Mouse (Mus musculus) cerebellum, adult 9-10 months (tissue): ENCODE data around the gene Wscd1.
A peak's percentile ranks its signal among the peaks of the same experiment; 100 is the strongest.

Experiments
- DNase-seq: peaks from one replicate; pipeline ENCODE4 v3.0.0; 2022

The Wscd1 gene

GRCm38 (mm10) chr11:71749671-71750070, at the start of gene Wscd1:
Gene Wscd1 (plus strand): TSS chr11:71749920.
- DNase-seq, result peak; percentile 68

DNA sequence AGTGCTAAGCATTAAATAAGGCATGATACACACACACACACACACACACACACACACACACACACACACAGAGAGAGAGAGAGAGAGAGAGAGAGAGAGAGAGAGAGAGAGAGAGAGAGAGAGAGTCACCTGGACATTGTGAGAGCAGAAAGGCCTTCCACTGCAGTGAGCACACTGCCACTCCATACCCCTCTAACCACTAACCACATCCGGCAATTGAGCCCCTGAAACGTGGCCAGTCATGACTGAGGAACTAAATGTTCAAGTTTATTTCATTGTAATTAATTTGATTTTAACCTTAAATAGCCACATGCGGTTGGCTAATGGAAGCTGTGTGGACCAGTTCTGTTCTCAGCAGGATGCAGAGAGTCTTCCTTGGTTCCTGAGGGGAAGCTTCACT, 21.7 kb upstream of the Wscd1 start:
- no peak for DNase-seq

DNA sequence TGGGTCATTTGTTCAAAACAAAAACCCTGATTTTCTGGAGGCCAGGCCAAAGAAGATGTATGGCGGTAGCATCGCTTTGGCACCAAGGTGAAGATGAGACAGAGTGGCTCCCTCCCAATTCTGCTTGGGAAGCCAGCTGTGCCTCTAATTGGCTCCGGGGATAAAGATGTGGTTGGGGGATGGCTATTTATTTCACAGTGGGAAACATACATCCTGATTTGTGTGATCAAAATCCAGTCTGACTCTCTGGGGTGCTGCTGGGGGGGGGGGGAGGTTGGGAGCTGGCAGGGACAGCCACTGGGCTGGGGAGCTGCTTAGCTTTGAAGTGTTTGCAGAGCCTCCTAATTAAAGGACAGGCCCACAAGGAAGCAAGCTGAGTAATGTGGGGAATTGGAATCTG, 20.4 kb upstream of the Wscd1 start:
- DNase-seq, result no peak

GRCm38 (mm10) chr11:71733771-71734170, 15.9 kb upstream of the Wscd1 start:
- DNase-seq, result no peak

GRCm38 (mm10) chr11:71737106-71737505, 12.6 kb upstream of the Wscd1 start:
- DNase-seq, result no peak

GRCm38 (mm10) chr11:71738501-71739045, 11.1 kb upstream of the Wscd1 start:
- no peak for DNase-seq

GRCm38 (mm10) chr11:71745875-71746274, 3.8 kb upstream of the Wscd1 start:
- DNase-seq, result no peak

DNA sequence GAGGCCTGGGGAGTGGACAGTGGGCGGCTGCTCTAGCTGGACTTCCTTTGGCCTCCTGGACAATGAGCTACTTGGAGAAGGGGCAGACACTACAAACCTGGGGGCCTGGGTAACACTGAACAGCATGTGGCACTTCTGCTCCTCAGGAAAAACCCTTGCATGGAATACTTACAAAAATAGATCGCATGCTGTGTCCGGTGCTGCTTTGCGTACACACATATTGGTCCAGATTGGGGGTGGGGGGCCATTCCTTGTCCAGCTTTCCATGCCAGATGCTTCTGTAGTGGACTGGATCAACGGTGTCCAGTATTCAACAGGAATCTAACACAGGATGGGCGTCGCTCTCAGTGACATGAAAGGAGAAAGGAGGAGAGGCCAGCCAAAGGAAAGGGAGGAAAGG, 2.0 kb upstream of the Wscd1 start:
- DNase-seq, result peak; percentile 2

GRCm38 (mm10) chr11:71750534-71751173, 934 bp downstream of the Wscd1 start:
- peak; percentile 74 for DNase-seq

GRCm38 (mm10) chr11:71751174-71751611, 1.5 kb downstream of the Wscd1 start:
- peak; percentile 63 for DNase-seq

DNA sequence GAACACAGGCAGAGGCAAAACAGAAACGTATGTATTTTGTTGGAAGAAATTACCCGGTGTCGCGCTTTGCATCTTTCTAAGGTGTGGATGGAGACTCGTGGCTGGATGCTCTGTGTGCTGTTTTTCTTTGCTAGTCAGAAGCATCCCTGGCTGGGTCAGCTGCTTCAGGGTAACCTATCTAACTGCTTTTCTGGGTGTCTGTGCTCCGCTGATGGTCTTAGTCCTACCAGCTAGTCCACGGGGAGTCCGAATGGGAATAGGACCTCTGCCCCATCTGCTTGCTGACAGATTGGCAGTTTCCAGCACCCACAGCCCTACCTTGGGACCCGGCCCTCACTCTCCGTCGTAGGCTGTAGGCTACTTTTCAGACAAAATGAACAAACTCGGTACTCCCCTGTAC, 2.0 kb downstream of the Wscd1 start:
- DNase-seq, result peak; percentile 47

DNA sequence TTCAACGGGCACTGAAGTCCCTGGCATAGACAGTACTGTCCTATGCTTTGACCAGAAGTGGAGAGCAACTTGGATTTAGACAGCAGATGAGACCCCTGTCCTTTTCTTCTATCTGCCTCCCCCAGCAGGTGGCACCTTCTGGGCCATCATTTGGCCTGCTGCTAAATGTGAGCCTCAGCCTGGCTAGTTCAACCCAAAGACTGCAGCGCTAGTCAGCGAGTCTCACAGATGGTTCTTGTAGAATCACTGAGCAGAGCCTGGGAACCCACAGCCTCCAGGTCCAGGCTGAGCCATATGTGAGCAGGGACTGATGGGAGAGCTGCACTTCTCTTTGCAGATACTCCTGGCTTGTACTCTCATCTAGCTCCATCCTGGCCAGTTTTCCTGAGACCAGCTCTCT, 2.9 kb downstream of the Wscd1 start:
- DNase-seq, result peak; percentile 76

DNA sequence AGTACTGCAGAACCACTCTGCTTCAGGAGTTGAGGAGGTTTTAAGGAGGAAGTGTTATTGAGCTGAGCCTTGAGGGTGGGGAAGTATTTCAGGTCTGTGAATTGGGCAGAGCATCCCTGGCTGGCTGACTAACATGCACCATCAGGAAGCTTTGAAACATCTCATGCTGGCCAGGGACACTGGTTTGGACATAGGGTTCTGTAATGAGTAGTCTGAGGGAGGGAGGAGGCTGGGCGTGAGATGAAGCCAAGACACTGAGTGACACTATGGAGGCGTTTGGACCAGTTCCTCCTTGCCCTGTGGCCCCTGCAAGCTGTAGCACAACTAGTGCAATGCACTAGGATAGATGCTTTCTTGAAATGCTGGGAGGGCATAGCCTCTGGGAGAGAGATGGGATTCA, 5.4 kb downstream of the Wscd1 start:
- DNase-seq, result peak; percentile 61

GRCm38 (mm10) chr11:71756325-71756724, 6.6 kb downstream of the Wscd1 start:
- DNase-seq, result no peak

GRCm38 (mm10) chr11:71758211-71759110, 8.7 kb downstream of the Wscd1 start:
- DNase-seq, result peak; percentile 61

- no peak for DNase-seq
Measured at GRCm38 (mm10) chr11:71760991-71761390, 11.3 kb downstream of the Wscd1 start.

- DNase-seq, result no peak
Measured at GRCm38 (mm10) chr11:71763154-71763553, 13.4 kb downstream of the Wscd1 start.

DNA sequence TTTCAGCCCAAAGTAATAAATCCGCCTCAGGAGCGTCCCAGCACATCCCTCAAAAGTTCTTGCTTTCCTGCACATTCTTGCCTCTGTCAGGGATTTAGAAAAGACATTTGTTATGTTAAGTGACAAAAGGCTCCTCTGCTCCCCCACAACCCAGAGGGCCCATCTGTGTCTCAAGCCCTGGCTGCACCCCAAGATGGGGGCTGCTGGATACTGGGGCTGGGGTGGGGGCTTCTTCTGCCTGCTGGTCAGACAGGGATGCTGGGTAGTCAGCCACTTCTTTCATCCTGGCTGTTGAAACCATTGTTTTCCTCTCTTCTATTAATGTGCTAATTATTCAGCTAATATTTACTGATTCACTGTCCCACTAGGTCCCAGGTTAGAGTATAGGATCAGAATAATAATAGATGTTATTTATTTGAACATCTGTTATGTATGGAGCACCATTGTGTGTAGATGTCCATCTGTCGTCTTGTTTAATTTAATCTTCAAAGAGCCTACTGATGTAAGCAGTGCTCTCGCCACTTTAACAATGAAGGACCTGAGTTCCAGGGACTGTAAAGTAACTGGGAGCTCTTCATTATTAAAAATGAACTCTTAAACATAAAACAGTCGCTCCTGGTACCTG, 14.0 kb downstream of the Wscd1 start:
- DNase-seq, result no peak

GRCm38 (mm10) chr11:71764743-71765142, 15.0 kb downstream of the Wscd1 start:
- DNase-seq, result no peak

DNA sequence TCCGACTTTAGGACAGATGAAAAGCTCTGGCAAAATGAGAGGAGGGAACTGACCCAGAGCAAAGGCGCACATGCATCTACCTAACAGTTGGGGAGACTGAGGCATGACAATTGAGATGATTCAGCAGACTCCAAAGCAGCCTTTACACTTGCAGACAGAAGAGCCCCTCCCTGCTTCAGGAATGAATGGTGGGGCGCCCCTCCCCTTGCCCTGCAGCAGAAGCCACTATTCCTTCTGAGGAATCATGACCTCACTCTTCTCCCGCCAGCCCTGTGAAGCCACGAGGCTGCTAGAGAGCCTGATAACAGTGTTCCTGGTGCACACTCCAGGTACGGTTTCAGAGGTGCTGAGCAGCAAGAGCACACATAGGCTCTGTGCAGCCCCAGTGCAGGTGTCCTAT, 15.6 kb downstream of the Wscd1 start:
- no peak for DNase-seq

- DNase-seq, result no peak
Measured at GRCm38 (mm10) chr11:71766380-71766779, 16.7 kb downstream of the Wscd1 start.

DNA sequence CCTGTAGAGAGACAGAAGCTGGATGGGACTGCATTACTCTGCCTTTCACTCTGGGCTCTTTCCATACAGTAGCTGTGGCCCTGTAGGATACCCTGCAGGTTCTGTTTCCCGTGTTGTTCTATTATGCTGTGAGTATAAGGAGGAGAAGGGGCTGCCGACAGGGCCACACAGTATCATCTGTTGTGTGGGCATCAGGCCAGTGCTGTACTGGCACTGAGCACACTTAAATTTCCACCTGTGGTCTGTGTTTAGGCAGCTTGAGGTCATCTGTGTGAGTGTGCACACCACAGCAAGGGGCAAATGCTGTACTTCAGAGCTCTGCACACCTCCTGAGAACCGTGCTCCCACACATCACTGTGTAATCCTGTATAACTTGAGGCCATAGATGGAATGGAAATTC, 18.0 kb downstream of the Wscd1 start:
- no peak for DNase-seq

DNA sequence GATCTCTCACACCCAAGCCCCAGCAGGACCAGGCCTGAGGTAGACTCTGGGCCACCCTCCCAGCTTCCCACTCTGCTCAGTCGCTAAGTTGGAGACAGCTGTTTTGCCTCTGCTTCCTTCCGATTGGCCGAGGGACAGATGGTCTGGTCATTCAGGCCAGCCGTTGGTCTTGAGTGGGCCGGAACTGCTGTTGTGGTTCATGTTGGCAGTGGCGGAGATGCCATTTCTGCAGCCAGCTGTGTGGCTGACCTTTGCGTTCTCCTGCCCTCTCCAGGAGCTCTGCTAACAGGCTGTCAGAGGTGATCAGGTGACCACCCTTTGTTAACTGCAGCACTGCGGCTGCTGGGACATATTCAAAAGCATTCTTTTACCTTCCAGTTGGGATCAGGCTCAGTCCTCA, 20.0 kb downstream of the Wscd1 start:
- no peak for DNase-seq

- no peak for DNase-seq
Measured at GRCm38 (mm10) chr11:71770479-71770878, 20.8 kb downstream of the Wscd1 start.
